Mouse (Mus musculus): ENCODE data around the gene Ank2.

DNA sequence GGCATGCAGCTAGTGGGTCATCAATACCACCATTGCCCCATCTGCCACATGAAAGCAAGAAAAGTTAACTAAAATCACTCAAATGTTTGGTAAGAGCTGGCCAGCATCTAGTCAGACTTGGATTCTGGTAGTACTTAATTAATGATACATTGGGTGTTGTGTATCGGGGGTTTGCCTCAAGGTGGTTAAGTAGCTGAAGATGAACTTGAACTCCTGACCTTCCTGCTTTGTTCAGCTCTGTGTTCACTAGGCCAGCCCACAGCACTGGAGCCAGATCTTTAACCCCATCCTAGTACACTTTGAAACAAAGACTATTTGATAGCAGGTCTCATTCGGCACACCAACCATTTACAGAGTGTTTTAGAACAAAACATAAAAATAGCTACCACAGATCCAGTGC lies 242.5 kb downstream of the Ank2 start:
- no peak for TF ChIP-seq CTCF (IDR thresholded peaks at IDR 0.05; ENCODE audit: low read depth, low read length)
- no peak for TF ChIP-seq GATA1 (IDR thresholded peaks at IDR 0.05; ENCODE audit: borderline replicate concordance, low read length)
- no peak for TF ChIP-seq GATA2 (IDR thresholded peaks at IDR 0.05; ENCODE audit: borderline replicate concordance, low read depth, low read length)

All from G1E (cell line).